Mouse (Mus musculus): Measurements from ENCODE around the gene Efcab14. TPM values are rescaled to one million over a fixed set of nuclear protein-coding genes. Genes with fewer than 3 reads are reported as not detected.

Efcab14 gene
- total and polyA plus RNA-seq, 3 experiments = 20.4 to 40.1 (median 38.7) TPM

DNA sequence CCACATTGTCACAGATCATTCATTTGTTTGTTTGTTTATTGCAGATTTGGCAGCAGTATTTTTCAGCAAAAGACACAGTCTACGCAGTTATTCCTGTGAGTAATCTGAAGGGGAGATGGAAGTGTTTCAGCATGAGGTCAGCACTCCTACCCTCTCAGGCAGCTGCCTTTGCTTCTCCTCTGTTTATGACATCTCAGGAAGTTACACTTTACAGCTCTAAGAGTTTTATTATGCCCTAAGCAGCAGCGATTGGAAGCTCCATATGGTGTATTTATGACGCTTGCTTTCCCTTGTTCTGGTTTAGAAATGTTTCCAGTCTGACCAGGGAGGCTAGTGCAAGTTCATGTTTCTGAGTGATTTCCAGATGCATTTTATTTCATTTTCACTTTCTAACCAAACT lies 57.8 kb downstream of the Efcab14 start:
- Histone ChIP-seq H3K36me3 (ENCODE audit: control insufficient read depth, insufficient read depth, low read length) (peaks cover 16% of the 10 kb centered on the region), H3K4me1 (ENCODE audit: control insufficient read depth, insufficient read depth, low read length) (no peaks in the 10 kb centered on the region), H3K27me3 (ENCODE audit: control insufficient read depth, insufficient read depth, low read length) (no peaks in the 10 kb centered on the region), H3K27ac (no peak overlapping the region), H3K9ac (ENCODE audit: low read depth, low read length) (no peak overlapping the region), H3K4me3 (no peak overlapping the region), H3K79me2 (replicated peaks; ENCODE audit: control insufficient read depth, insufficient read depth, low read length) (no peaks in the 10 kb centered on the region)
- 88% methylated on average over 3 of the region's 3 CpGs for WGBS
- no peak for DNase-seq
- no peak for TF ChIP-seq POLR2A (IDR thresholded peaks at IDR 0.05; ENCODE audit: insufficient read depth, low read depth, low read length)
- no peak for TF ChIP-seq EP300 (IDR thresholded peaks at IDR 0.05; ENCODE audit: insufficient read depth, low read depth, low read length)
- no peak for TF ChIP-seq CTCF (IDR thresholded peaks at IDR 0.05)
- intact Hi-C loops (cut with DNase I) = no loop called here

DNA sequence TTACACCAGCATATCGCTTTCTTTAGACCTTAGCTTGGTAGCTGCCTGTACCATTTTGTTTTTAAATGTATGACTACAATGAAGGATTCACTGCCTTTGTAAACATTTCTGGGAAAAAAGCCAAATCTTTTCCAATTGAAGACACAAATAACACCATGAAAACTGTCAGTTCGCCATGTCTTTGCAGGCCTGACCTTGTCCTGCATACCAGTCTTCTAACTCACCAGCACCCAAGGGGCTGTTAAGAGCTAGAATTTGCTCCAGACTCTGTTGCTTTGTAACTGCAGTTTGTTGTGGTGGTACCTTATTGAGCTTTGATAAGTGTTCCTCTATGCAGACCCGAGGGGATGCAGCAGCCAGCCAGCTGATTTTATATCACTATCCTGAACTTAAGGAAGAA lies 62.4 kb downstream of the Efcab14 start:
- Histone ChIP-seq H3K9ac (ENCODE audit: low read depth, low read length) (no peak overlapping the region), H3K79me2 (replicated peaks; ENCODE audit: control insufficient read depth, insufficient read depth, low read length) (no peaks in the 10 kb centered on the region), H3K36me3 (ENCODE audit: control insufficient read depth, insufficient read depth, low read length) (peaks cover 16% of the 10 kb centered on the region), H3K27ac (no peak overlapping the region), H3K4me3 (no peak overlapping the region), H3K27me3 (ENCODE audit: control insufficient read depth, insufficient read depth, low read length) (no peaks in the 10 kb centered on the region), H3K4me1 (ENCODE audit: control insufficient read depth, insufficient read depth, low read length) (no peaks in the 10 kb centered on the region)
- intact Hi-C loops (cut with DNase I) = no loop called here
- DNase-seq = no peak
- 64% methylated on average over 3 of the region's 3 CpGs for WGBS
- no peak for TF ChIP-seq EP300 (IDR thresholded peaks at IDR 0.05; ENCODE audit: insufficient read depth, low read depth, low read length)
- TF ChIP-seq POLR2A (IDR thresholded peaks at IDR 0.05; ENCODE audit: insufficient read depth, low read depth, low read length) = no peak
- TF ChIP-seq CTCF (IDR thresholded peaks at IDR 0.05) = no peak

DNA sequence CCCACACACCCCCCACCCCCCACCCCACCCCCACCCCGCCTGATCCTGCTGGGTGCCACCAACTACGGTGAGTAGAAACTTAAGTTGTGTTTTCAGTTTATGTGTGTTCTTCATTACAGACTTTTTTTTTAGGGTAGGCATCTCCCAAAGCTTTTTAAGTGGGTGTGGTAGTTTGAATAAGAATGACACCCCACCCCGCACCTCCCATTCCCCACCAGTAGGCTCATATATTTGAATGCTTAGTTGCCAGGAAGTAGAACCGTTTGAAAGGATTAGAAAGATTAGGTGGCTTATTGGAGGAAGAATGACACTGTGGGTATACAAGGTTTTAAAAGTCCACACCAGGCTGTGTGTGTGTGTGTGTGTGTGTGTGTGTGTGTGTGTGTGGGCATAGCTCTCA lies 74.8 kb downstream of the Efcab14 start:
- Histone ChIP-seq H3K36me3 (ENCODE audit: control insufficient read depth, insufficient read depth, low read length) (no peaks in the 10 kb centered on the region), H3K4me1 (ENCODE audit: control insufficient read depth, insufficient read depth, low read length) (no peaks in the 10 kb centered on the region), H3K9ac (ENCODE audit: low read depth, low read length) (no peak overlapping the region), H3K27me3 (ENCODE audit: control insufficient read depth, insufficient read depth, low read length) (no peaks in the 10 kb centered on the region), H3K27ac (no peak overlapping the region), H3K79me2 (replicated peaks; ENCODE audit: control insufficient read depth, insufficient read depth, low read length) (no peaks in the 10 kb centered on the region), H3K4me3 (no peak overlapping the region)
- intact Hi-C loops (cut with DNase I) = no loop called here
- 87% methylated on average over 4 of the region's 4 CpGs for whole genome bisulfite sequencing
- no peak for DNase-seq
- TF ChIP-seq EP300 (IDR thresholded peaks at IDR 0.05; ENCODE audit: insufficient read depth, low read depth, low read length) = no peak
- no peak for TF ChIP-seq CTCF (IDR thresholded peaks at IDR 0.05)
- TF ChIP-seq POLR2A (IDR thresholded peaks at IDR 0.05; ENCODE audit: insufficient read depth, low read depth, low read length) = no peak

DNA sequence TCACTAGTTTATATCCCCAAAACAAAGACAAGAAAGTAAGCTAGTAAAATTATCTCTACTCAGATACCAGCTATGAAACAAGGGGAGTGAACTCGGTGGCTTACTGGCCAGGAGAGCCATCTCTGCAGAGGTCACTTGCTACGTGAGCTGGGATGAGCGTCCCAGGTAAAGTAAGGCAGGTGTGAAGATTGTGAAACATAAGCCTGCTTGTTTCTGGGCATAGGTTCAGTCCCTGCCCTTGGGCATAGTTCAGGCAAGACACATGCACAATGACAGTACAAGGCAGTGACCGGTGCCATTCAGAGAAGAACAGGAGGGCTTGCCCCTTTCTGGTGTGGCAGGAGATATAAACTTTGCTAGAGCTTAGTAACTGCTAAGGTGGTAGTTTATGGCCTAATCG lies 78.1 kb downstream of the Efcab14 start:
- DNase-seq = no peak
- Histone ChIP-seq H3K9ac (ENCODE audit: low read depth, low read length) (no peak overlapping the region), H3K27ac (no peak overlapping the region), H3K79me2 (replicated peaks; ENCODE audit: control insufficient read depth, insufficient read depth, low read length) (no peaks in the 10 kb centered on the region), H3K27me3 (ENCODE audit: control insufficient read depth, insufficient read depth, low read length) (no peaks in the 10 kb centered on the region), H3K36me3 (ENCODE audit: control insufficient read depth, insufficient read depth, low read length) (no peaks in the 10 kb centered on the region), H3K4me3 (no peak overlapping the region), H3K4me1 (ENCODE audit: control insufficient read depth, insufficient read depth, low read length) (no peaks in the 10 kb centered on the region)
- no peak for TF ChIP-seq CTCF (IDR thresholded peaks at IDR 0.05)
- TF ChIP-seq POLR2A (IDR thresholded peaks at IDR 0.05; ENCODE audit: insufficient read depth, low read depth, low read length) = no peak
- no peak for TF ChIP-seq EP300 (IDR thresholded peaks at IDR 0.05; ENCODE audit: insufficient read depth, low read depth, low read length)
- WGBS = 89% methylated on average over 5 of the region's 5 CpGs
- intact Hi-C loops (cut with DNase I) = no loop called here

DNA sequence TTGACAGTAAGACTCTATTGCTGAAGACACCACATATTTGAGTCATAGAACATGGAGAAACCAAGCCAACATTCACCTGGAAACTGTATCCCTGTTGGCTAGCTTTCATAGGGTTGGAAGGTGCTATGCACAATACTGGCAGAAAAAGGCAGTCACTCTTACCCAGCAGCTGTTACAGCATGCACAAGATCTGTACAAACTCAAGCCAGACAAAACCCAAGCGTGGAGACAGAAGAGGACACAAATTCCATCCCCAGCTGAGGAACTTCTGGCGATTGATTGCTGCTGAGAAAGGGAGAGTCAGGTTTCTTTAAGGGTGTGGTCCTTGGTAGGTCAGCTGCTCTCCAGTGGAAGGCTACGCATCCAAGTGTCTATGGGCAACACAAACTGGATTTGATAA lies 82.7 kb downstream of the Efcab14 start:
- Histone ChIP-seq H3K4me1 (ENCODE audit: control insufficient read depth, insufficient read depth, low read length) (peaks cover 11% of the 10 kb centered on the region), H3K9ac (ENCODE audit: low read depth, low read length) (no peak overlapping the region), H3K27me3 (ENCODE audit: control insufficient read depth, insufficient read depth, low read length) (no peaks in the 10 kb centered on the region), H3K36me3 (ENCODE audit: control insufficient read depth, insufficient read depth, low read length) (no peaks in the 10 kb centered on the region), H3K79me2 (replicated peaks; ENCODE audit: control insufficient read depth, insufficient read depth, low read length) (no peaks in the 10 kb centered on the region), H3K4me3 (no peak overlapping the region), H3K27ac (no peak overlapping the region)
- WGBS = 70% methylated on average over 3 of the region's 3 CpGs
- TF ChIP-seq CTCF (IDR thresholded peaks at IDR 0.05) (no peak), EP300 (IDR thresholded peaks at IDR 0.05; ENCODE audit: insufficient read depth, low read depth, low read length) (no peak), POLR2A (IDR thresholded peaks at IDR 0.05; ENCODE audit: insufficient read depth, low read depth, low read length) (no peak)
- DNase-seq = no peak
- intact Hi-C loops (cut with DNase I) = no loop called here

DNA sequence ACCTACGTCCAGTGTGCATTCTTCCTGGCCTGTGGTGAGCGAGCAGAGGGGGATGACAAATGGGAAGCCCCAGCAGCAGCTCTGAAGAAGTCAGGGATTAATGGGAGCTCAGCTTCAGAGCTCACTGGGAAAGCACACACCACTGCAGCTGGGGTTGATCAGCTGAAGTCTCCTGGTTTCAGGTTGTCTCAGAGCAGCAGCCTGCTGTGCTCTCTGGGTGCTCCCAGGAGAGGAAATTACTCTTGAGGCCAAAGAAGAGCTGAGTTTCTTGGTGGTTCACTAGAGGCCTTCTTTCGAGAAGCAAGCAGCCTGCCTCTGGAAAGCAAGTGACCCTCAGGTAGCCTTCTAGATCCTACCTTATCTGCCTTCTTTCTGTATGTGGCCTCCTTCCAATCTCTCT lies 83.4 kb downstream of the Efcab14 start:
- no peak for DNase-seq
- Histone ChIP-seq H3K27me3 (ENCODE audit: control insufficient read depth, insufficient read depth, low read length) (no peaks in the 10 kb centered on the region), H3K4me1 (ENCODE audit: control insufficient read depth, insufficient read depth, low read length) (peaks cover 11% of the 10 kb centered on the region), H3K36me3 (ENCODE audit: control insufficient read depth, insufficient read depth, low read length) (no peaks in the 10 kb centered on the region), H3K4me3 (no peak overlapping the region), H3K79me2 (replicated peaks; ENCODE audit: control insufficient read depth, insufficient read depth, low read length) (no peaks in the 10 kb centered on the region), H3K27ac (no peak overlapping the region), H3K9ac (ENCODE audit: low read depth, low read length) (no peak overlapping the region)
- TF ChIP-seq POLR2A (IDR thresholded peaks at IDR 0.05; ENCODE audit: insufficient read depth, low read depth, low read length) (no peak), CTCF (IDR thresholded peaks at IDR 0.05) (no peak), EP300 (IDR thresholded peaks at IDR 0.05; ENCODE audit: insufficient read depth, low read depth, low read length) (no peak)
- intact Hi-C loops (cut with DNase I) = no loop called here
- WGBS = 82% methylated on average over 3 of the region's 3 CpGs

All from heart, adult 2 months (tissue).